Mouse (Mus musculus): ENCODE data around the gene Dcaf4.

The Dcaf4 gene

GRCm38 (mm10) chr12:83551305-83551704 is 31.0 kb downstream of the Dcaf4 start:
- DNase-seq, result no peak

- DNase-seq, result no peak
These were observed 33.5 kb downstream of the Dcaf4 start for GRCm38 (mm10) chr12:83553816-83554215.

GRCm38 (mm10) chr12:83555605-83556004 is 35.3 kb downstream of the Dcaf4 start:
- no peak for DNase-seq

- DNase-seq, result peak in 1 of 2 experiments; percentile 24
These were observed 38.2 kb downstream of the Dcaf4 start for GRCm38 (mm10) chr12:83558496-83558895.

GRCm38 (mm10) chr12:83560189-83560588 is 39.9 kb downstream of the Dcaf4 start:
- DNase-seq, result no peak

- DNase-seq, result no peak
These were observed 42.3 kb downstream of the Dcaf4 start for GRCm38 (mm10) chr12:83562589-83562988.

- no peak for DNase-seq
These were observed 49.6 kb downstream of the Dcaf4 start for GRCm38 (mm10) chr12:83569866-83570265.

- DNase-seq, result no peak
These were observed 52.5 kb downstream of the Dcaf4 start for GRCm38 (mm10) chr12:83572717-83573116.

GRCm38 (mm10) chr12:83577445-83577844 is 57.2 kb downstream of the Dcaf4 start:
- DNase-seq, result no peak

- DNase-seq, result no peak
These were observed 58.1 kb downstream of the Dcaf4 start for GRCm38 (mm10) chr12:83578356-83578755.

GRCm38 (mm10) chr12:83578896-83579569 is 58.8 kb downstream of the Dcaf4 start:
- no peak for DNase-seq

- no peak for DNase-seq
These were observed 60.0 kb downstream of the Dcaf4 start for GRCm38 (mm10) chr12:83580283-83580682.

GRCm38 (mm10) chr12:83582106-83582505 is 61.8 kb downstream of the Dcaf4 start:
- no peak for DNase-seq

GRCm38 (mm10) chr12:83582747-83583146 is 62.5 kb downstream of the Dcaf4 start:
- no peak for DNase-seq

GRCm38 (mm10) chr12:83586628-83587027 is 66.4 kb downstream of the Dcaf4 start:
- no peak for DNase-seq
